ENCODE assay signal across 8 mouse cellular contexts in the genomic region with DNA sequence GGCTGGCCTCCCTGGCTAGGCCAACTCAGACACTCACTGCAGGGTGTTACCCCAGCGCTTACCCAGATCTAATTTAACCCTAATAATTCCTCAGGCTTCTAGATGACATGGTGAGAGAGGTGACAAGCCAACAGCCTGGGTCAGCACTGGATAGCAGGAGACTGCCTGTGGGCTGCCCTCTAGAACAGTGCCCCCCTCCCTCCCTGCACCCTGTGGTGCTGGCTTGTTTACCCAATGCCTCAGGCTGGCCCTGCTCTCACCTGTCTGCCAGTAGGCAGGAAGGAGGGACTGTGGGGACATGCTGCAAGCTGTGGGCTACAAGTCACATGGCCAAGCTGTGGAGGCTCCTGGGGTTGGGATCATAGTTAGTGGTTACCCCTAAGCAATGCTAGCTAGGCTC. TPM values are rescaled to one million over a fixed set of nuclear protein-coding genes. Genes with fewer than 3 reads are reported as not detected.
A peak's percentile ranks its signal among the peaks of the same experiment; 100 is the strongest.
DNase-seq lines count a peak whose midpoint lies in the region; ATAC-seq and TF ChIP-seq lines count a peak whose summit lies in the region.

No protein-coding gene starts in this region.

- in situ Hi-C loops in ES-E14 (cut with MboI; ENCODE audit: low sequenced_read_pairs in 2 of 2, unreplicated experiment in 2 of 2) = no loop called here

- no peaks in the 10 kb centered on the region for H3K9me3 ChIP-seq in ES-E14 (ENCODE audit: control insufficient read depth, insufficient read depth, low read depth, low read length)
- H3K9me3 ChIP-seq in erythroblast, embryonic 14.5 days (ENCODE audit: control insufficient read depth, low read length) = no peaks in the 10 kb centered on the region
- H3K9me3 ChIP-seq in liver, embryonic 14.5 days (ENCODE audit: control insufficient read depth, low read length) = no peaks in the 10 kb centered on the region

- TF ChIP-seq CTCF in heart, adult 2 months (IDR thresholded peaks at IDR 0.05) = no peak
- no peak for TF ChIP-seq CTCF in liver, embryonic 14.5 days (IDR thresholded peaks at IDR 0.05; ENCODE audit: low read depth)

- no peak for ATAC-seq in liver, embryonic 14.5 days (ENCODE audit: insufficient read depth)

- no peaks in the 10 kb centered on the region for H3K27me3 ChIP-seq in heart, adult 2 months (ENCODE audit: control insufficient read depth, insufficient read depth, low read length)
- no peaks in the 10 kb centered on the region; the same call in 1 of the 2 replicates for H3K27me3 ChIP-seq in erythroblast, embryonic 14.5 days (ENCODE audit: control insufficient read depth)
- H3K27me3 ChIP-seq in liver, embryonic 14.5 days (ENCODE audit: control insufficient read depth, insufficient read depth, low read length) = no peaks in the 10 kb centered on the region

- intact Hi-C loops in heart, adult 2 months (cut with DNase I) = loop anchor here (5.0 kb wide), 1 partner anchor 75 kb away; no protein-coding TSS in a partner anchor

- no peak overlapping the region; the same call in 1 of the 2 replicates for H3K4me3 ChIP-seq in heart, adult 2 months
- H3K4me3 ChIP-seq in ES-E14 (ENCODE audit: insufficient read depth in 1 of 2, low read depth in 1 of 2, low read length in 2 of 2, poor library complexity in 1 of 2, severe bottlenecking in 1 of 2) = peak overlapping the region; percentile 4 to 20; a peak in 1 of 4 replicates
- H3K4me3 ChIP-seq in erythroblast, embryonic 14.5 days (replicated peaks) = peak overlapping the region; percentile 81
- H3K4me3 ChIP-seq in liver, embryonic 14.5 days (ENCODE audit: insufficient read depth in 1 of 2, low read depth in 2 of 2, low read length in 2 of 2) = peak overlapping the region; percentile 86 to 100

- no peak overlapping the region; the same call in 1 of the 2 replicates for H3K9ac ChIP-seq in heart, adult 2 months (ENCODE audit: low read depth, low read length)
- H3K9ac ChIP-seq in ES-E14 (ENCODE audit: insufficient read depth, low read depth, low read length, poor library complexity, severe bottlenecking) = peak overlapping the region; percentile 24; the same call in 1 of the 2 replicates
- H3K9ac ChIP-seq in liver, embryonic 14.5 days (replicated peaks) = peak overlapping the region; percentile 97

- peak overlapping the region; percentile 99 for H3K27ac ChIP-seq in heart, adult 2 months
- peak overlapping the region; percentile 7; the same call in 1 of the 2 replicates for H3K27ac ChIP-seq in ES-E14 (ENCODE audit: insufficient read depth, low read depth, low read length, poor library complexity, severe bottlenecking)
- H3K27ac ChIP-seq in liver, embryonic 14.5 days = peak overlapping the region; percentile 98

- no peak for DNase-seq in heart, adult 2 months
- DNase-seq in heart, adult 11 months = no peak
- DNase-seq in ES-E14 (ENCODE audit: low read depth, low spot score) = no peak
- no peak for DNase-seq in liver, embryonic 14.5 days (ENCODE audit: low read depth in 3 of 3, low spot score in 3 of 3)
- no peak for DNase-seq in urinary bladder, postnatal 14 days (ENCODE audit: low spot score)
- no peak for DNase-seq in spleen, postnatal 10 days (ENCODE audit: low spot score in 2 of 2)
- DNase-seq in frontal cortex, postnatal 36 days (ENCODE audit: low spot score in 2 of 2) = no peak

- no peaks in the 10 kb centered on the region; the same call in 1 of the 2 replicates for H3K36me3 ChIP-seq in heart, adult 2 months (ENCODE audit: control insufficient read depth, insufficient read depth, low read length)
- H3K36me3 ChIP-seq in ES-E14 (ENCODE audit: control insufficient read depth, insufficient read depth, low read length, poor library complexity, severe bottlenecking) = peaks cover 45% of the 10 kb centered on the region
- H3K36me3 ChIP-seq in erythroblast, embryonic 14.5 days (ENCODE audit: control insufficient read depth) = peaks cover 74% of the 10 kb centered on the region
- H3K36me3 ChIP-seq in liver, embryonic 14.5 days (replicated peaks; ENCODE audit: control insufficient read depth, insufficient read depth, low read depth) = peaks cover 60% of the 10 kb centered on the region

- 36% methylated on average over 1 of the region's 1 CpGs for WGBS in heart, adult 2 months
- 80% methylated on average over 1 of the region's 1 CpGs for WGBS in liver, embryonic 14.5 days (ENCODE audit: insufficient replicate concordance)

- peaks cover 8% of the 10 kb centered on the region; the same call in 1 of the 2 replicates for H3K79me2 ChIP-seq in heart, adult 2 months (replicated peaks; ENCODE audit: control insufficient read depth, insufficient read depth, low read length)

- H3K4me1 ChIP-seq in heart, adult 2 months (ENCODE audit: control insufficient read depth, insufficient read depth, low read length) = peaks cover 19% of the 10 kb centered on the region
- H3K4me1 ChIP-seq in ES-E14 (ENCODE audit: control insufficient read depth in 2 of 2, insufficient read depth in 2 of 2, low read length in 2 of 2, poor library complexity in 1 of 2) = peaks cover 9 to 22% of the 10 kb centered on the region in 2 experiments; a peak in 3 of 4 replicates
- peaks cover 75% of the 10 kb centered on the region for H3K4me1 ChIP-seq in erythroblast, embryonic 14.5 days (ENCODE audit: control insufficient read depth)
- peaks cover 24 to 38% of the 10 kb centered on the region in 2 experiments for H3K4me1 ChIP-seq in liver, embryonic 14.5 days (replicated peaks; ENCODE audit: control insufficient read depth in 2 of 2, insufficient read depth in 2 of 2, low read length in 1 of 2)

- TF ChIP-seq EP300 in heart, adult 2 months (IDR thresholded peaks at IDR 0.05; ENCODE audit: insufficient read depth, low read depth, low read length) = no peak
- no peak for TF ChIP-seq EP300 in liver, embryonic 14.5 days (IDR thresholded peaks at IDR 0.05; ENCODE audit: low read depth)

- peak overlapping the region; percentile 100 for H3K4me2 ChIP-seq in liver, embryonic 14.5 days (ENCODE audit: low read depth)

- TF ChIP-seq POLR2A in heart, adult 2 months (IDR thresholded peaks at IDR 0.05; ENCODE audit: insufficient read depth, low read depth, low read length) = no peak

TF ChIP-seq in ES-E14, 5 proteins besides CTCF, POLR2A, EP300 and RAD21:
- no peak for TF ChIP-seq ZC3H11A (IDR thresholded peaks at IDR 0.05; ENCODE audit: borderline replicate concordance, low read depth, low read length)
- no peak for TF ChIP-seq ZNF384 (IDR thresholded peaks at IDR 0.05; ENCODE audit: low read depth, low read length)
- no peak for TF ChIP-seq MAFK (IDR thresholded peaks at IDR 0.05; ENCODE audit: insufficient read depth, low read depth, low read length)
- no peak for TF ChIP-seq HCFC1 (IDR thresholded peaks at IDR 0.05; ENCODE audit: borderline replicate concordance, insufficient read depth, low read length)
- TF ChIP-seq CHD2 (IDR thresholded peaks at IDR 0.05; ENCODE audit: low read depth, low read length) = no peak

RNA-seq across cellular contexts. Expression of a gene that starts 2.9 kb away (rescaled TPM):
- 1,000 to 10,000 TPM; 1,364 to 1,491 TPM for total RNA-seq in heart, adult 2 months (2021)
- polyA plus RNA-seq in heart, adult 2 months (2012; rRNA removed) = 1,570 and 1,684 TPM in 2 replicates
- 858 and 1,196 TPM in 2 replicates for total RNA-seq in ES-E14 (2012; rRNA removed)
- 836 and 840 TPM in 2 replicates for polyA plus RNA-seq in erythroblast, embryonic 14.5 days (2012)
- 469 and 579 TPM in 2 replicates for polyA plus RNA-seq in liver, embryonic 14.5 days (2012; rRNA removed)
- polyA plus RNA-seq in liver, embryonic 14.5 days (2014; fragmentation: Nextera tagmentation; extraction: Ambion mirVana) = 809 and 828 TPM in 2 replicates

RNA-seq across cellular contexts. Expression of a gene that starts 9.3 kb away (rescaled TPM):
- 10 to 100 TPM; 17.0 to 17.5 TPM for total RNA-seq in heart, adult 2 months (2021)
- polyA plus RNA-seq in heart, adult 2 months (2012; rRNA removed) = 23.8 and 33.5 TPM in 2 replicates
- 5.0 and 11.8 TPM in 2 replicates for total RNA-seq in ES-E14 (2012; rRNA removed)
- 0.08 and 0.15 TPM in 2 replicates for polyA plus RNA-seq in erythroblast, embryonic 14.5 days (2012)
- polyA plus RNA-seq in liver, embryonic 14.5 days (2012; rRNA removed) = 0.09 and 0.17 TPM in 2 replicates
- not detected in 2 replicates for polyA plus RNA-seq in liver, embryonic 14.5 days (2014; fragmentation: Nextera tagmentation; extraction: Ambion mirVana)

RNA-seq across cellular contexts. Expression of a gene that starts 18.3 kb away (rescaled TPM):
- 1 to 10 TPM; 6.4 to 6.5 TPM for total RNA-seq in heart, adult 2 months (2021)
- polyA plus RNA-seq in heart, adult 2 months (2012; rRNA removed) = 7.4 and 9.2 TPM in 2 replicates
- 2.5 and 4.5 TPM in 2 replicates for total RNA-seq in ES-E14 (2012; rRNA removed)
- polyA plus RNA-seq in erythroblast, embryonic 14.5 days (2012) = 0.08 and 0.09 TPM in 2 replicates
- polyA plus RNA-seq in liver, embryonic 14.5 days (2012; rRNA removed) = 0.13 TPM in 2 replicates
- not detected in 2 replicates for polyA plus RNA-seq in liver, embryonic 14.5 days (2014; fragmentation: Nextera tagmentation; extraction: Ambion mirVana)

RNA-seq across cellular contexts. Expression of a gene that starts 25.2 kb away (rescaled TPM):
- total RNA-seq in heart, adult 2 months (2021) = 100 to 1,000 TPM; 196 to 216 TPM
- 352 and 397 TPM in 2 replicates for polyA plus RNA-seq in heart, adult 2 months (2012; rRNA removed)
- total RNA-seq in ES-E14 (2012; rRNA removed) = 491 and 507 TPM in 2 replicates
- 65.0 and 72.0 TPM in 2 replicates for polyA plus RNA-seq in erythroblast, embryonic 14.5 days (2012)
- polyA plus RNA-seq in liver, embryonic 14.5 days (2012; rRNA removed) = 106 and 127 TPM in 2 replicates
- 115 and 124 TPM in 2 replicates for polyA plus RNA-seq in liver, embryonic 14.5 days (2014; fragmentation: Nextera tagmentation; extraction: Ambion mirVana)

RNA-seq across cellular contexts. Expression of a gene that starts 38.0 kb away (rescaled TPM):
- total RNA-seq in heart, adult 2 months (2021) = 10 to 100 TPM; 16.5 to 18.8 TPM
- polyA plus RNA-seq in heart, adult 2 months (2012; rRNA removed) = 18.0 and 28.1 TPM in 2 replicates
- 29.9 and 46.7 TPM in 2 replicates for total RNA-seq in ES-E14 (2012; rRNA removed)
- polyA plus RNA-seq in erythroblast, embryonic 14.5 days (2012) = 15.5 and 17.8 TPM in 2 replicates
- polyA plus RNA-seq in liver, embryonic 14.5 days (2012; rRNA removed) = 14.3 and 18.7 TPM in 2 replicates
- polyA plus RNA-seq in liver, embryonic 14.5 days (2014; fragmentation: Nextera tagmentation; extraction: Ambion mirVana) = 24.5 and 25.7 TPM in 2 replicates

Comparison
In these comparisons a context has a peak if more than half of its experiments do, and no peak if none do; other contexts are left out.
1. H3K27ac ChIP-seq: peak in every context shown above with its lines; median percentile 99 in heart, adult 2 months; 98 in liver, embryonic 14.5 days; 7 in ES-E14.
2. RNA of a gene that starts 9.3 kb away (polyA plus RNA-seq): 23.8 to 33.5 TPM in heart, adult 2 months; 0.09 to 0.17 TPM in liver, embryonic 14.5 days and 0.08 to 0.15 TPM in erythroblast, embryonic 14.5 days; every median in the first group is over 10 times any median in the second.